Mouse (Mus musculus) midbrain, postnatal 0 days (tissue): ENCODE results near the gene Tra2b. TPM values are rescaled to one million over a fixed set of nuclear protein-coding genes. Genes with fewer than 3 reads are reported as not detected.
"Not testable (repeated sequence)": the region's sequence is repeated elsewhere in the genome, so short reads cannot be mapped to it uniquely, and the experiment has no call there.

Source experiments
- ATAC-seq: fragments of 200-750 bp; cut with Nextera tagmentation; 2 replicates; pipeline ENCODE4 v1.8.0; 2017; ENCODE audit warnings: moderate number of reproducible peaks, mild to moderate bottlenecking, moderate TSS enrichment, moderate library complexity; ENCODE audit not compliant: low FRiP score
- DNase-seq: peaks from one replicate; pipeline ENCODE4 v3.0.0-alpha.2; 2015; ENCODE audit warnings: low spot score
- H3K27ac ChIP-seq: fragments of 300-500 bp; sonication (generic); 2 replicates; pipeline ENCODE4 v1.5.1; 2014; ENCODE audit warnings: low read depth, mild to moderate bottlenecking, low read length, mixed read lengths
- H3K27me3 ChIP-seq: fragments of 300-500 bp; sonication (generic); 2 replicates; pipeline ENCODE4 v1.6.1; 2014; ENCODE audit warnings: low read length, control low read depth, mixed read lengths; ENCODE audit not compliant: insufficient read depth
- H3K36me3 ChIP-seq: fragments of 300-500 bp; sonication (generic); 2 replicates; pipeline ENCODE4 v1.6.1; 2014; ENCODE audit warnings: low read length, control low read depth, mixed read lengths; ENCODE audit not compliant: insufficient read depth
- H3K4me1 ChIP-seq: fragments of 300-500 bp; sonication (generic); 2 replicates; pipeline ENCODE4 v1.6.1; 2014; ENCODE audit warnings: mild to moderate bottlenecking, control low read depth, antibody characterized with exemption, low read length, mixed read lengths; ENCODE audit not compliant: insufficient read depth
- H3K4me2 ChIP-seq: fragments of 300-500 bp; sonication (generic); 2 replicates; pipeline ENCODE4 v1.6.1; 2014; ENCODE audit warnings: low read depth, mild to moderate bottlenecking, low read length, mixed read lengths; ENCODE audit not compliant: poor library complexity, severe bottlenecking
- H3K4me3 ChIP-seq: fragments of 300-500 bp; sonication (generic); 2 replicates; pipeline ENCODE4 v1.5.1; 2014; ENCODE audit warnings: low read depth, mild to moderate bottlenecking, low read length, moderate library complexity
- H3K9ac ChIP-seq: fragments of 300-500 bp; sonication (generic); replicated peaks from 2 replicates; pipeline ENCODE4 v1.6.1; 2014; ENCODE audit warnings: mild to moderate bottlenecking, low read length, moderate library complexity, mixed read lengths; ENCODE audit not compliant: poor library complexity, severe bottlenecking
- H3K9me3 ChIP-seq: fragments of 300-500 bp; sonication (generic); 2 replicates; pipeline ENCODE4 v1.6.1; 2016; ENCODE audit warnings: low read length, control low read depth
- CTCF ChIP-seq: IDR thresholded peaks from 2 replicates; pipeline ENCODE4 v1.5.1; 2016; ENCODE audit warnings: antibody characterized with exemption, mild to moderate bottlenecking
- WGBS: fragments of 180-500 bp; shearing (Covaris S2); extraction: QIAGEN DNeasy Blood & Tissue Kit; methylation state at CpG from one replicate; pipeline ENCODE4 v1.1.7; 2014; 5-methylcytosine and 5-hydroxymethylcytosine counted together
- polyA plus RNA-seq: library from polyadenylated mRNA; unstranded; fragments of >200 nt; fragmentation: Nextera tagmentation; extraction: Ambion mirVana; gene quantifications from 2 replicates; pipeline ENCODE4 v1.2.1, GENCODE M21; 2015
- total RNA-seq: library from RNA; depleted of rRNA; stranded (reverse); fragments of >200 nt; gene quantifications from 2 replicates; pipeline ENCODE4 v1.2.3, GENCODE M21; 2014; rRNA removed

Tra2b gene
- total and polyA plus RNA-seq, 2 experiments from 2014 or later, result 128 to 208 TPM

- DNase-seq (no peak), ATAC-seq (no peak)
- no peaks in the 10 kb centered on the region for H3K9me3 ChIP-seq
- no peak overlapping the region for H3K27ac ChIP-seq
- no peak overlapping the region for H3K9ac ChIP-seq
- no peaks in the 10 kb centered on the region for H3K36me3 ChIP-seq
- H3K4me1 ChIP-seq, result no peaks in the 10 kb centered on the region
- TF ChIP-seq CTCF, result no peak
- no peak overlapping the region for H3K4me3 ChIP-seq
- 28% methylated on average over 6 of the region's 6 CpGs for WGBS
- no peak overlapping the region for H3K4me2 ChIP-seq
- H3K27me3 ChIP-seq, result no peaks in the 10 kb centered on the region
Measured at GRCm38 (mm10) chr16:22234535-22234934, 31.3 kb downstream of the Tra2b start.

GRCm38 (mm10) chr16:22230276-22230675 lies 35.5 kb downstream of the Tra2b start:
- H3K27me3 ChIP-seq, H3K4me1 ChIP-seq, DNase-seq, H3K9me3 ChIP-seq, H3K36me3 ChIP-seq, H3K9ac ChIP-seq, H3K27ac ChIP-seq, ATAC-seq, H3K4me3 ChIP-seq, H3K4me2 ChIP-seq: not testable (repeated sequence)
- 78% methylated on average over 16 of the region's 16 CpGs for WGBS

GRCm38 (mm10) chr16:22203501-22203900 lies 62.3 kb downstream of the Tra2b start:
- no peak for TF ChIP-seq CTCF

GRCm38 (mm10) chr16:22201858-22202257 lies 63.9 kb downstream of the Tra2b start:
- no peak for DNase-seq
- ATAC-seq, result no peak
- Histone ChIP-seq H3K4me2 (no peak overlapping the region), H3K9me3 (no peaks in the 10 kb centered on the region), H3K4me1 (no peaks in the 10 kb centered on the region), H3K27me3 (no peaks in the 10 kb centered on the region), H3K27ac (no peak overlapping the region), H3K4me3 (no peak overlapping the region), H3K9ac (no peak overlapping the region), H3K36me3 (no peaks in the 10 kb centered on the region)
- TF ChIP-seq CTCF, result no peak
- WGBS, result 72% methylated on average over 3 of the region's 3 CpGs

More at GRCm38 (mm10) chr16:22203501-22203900, 62.3 kb downstream of the Tra2b start:
- no peak overlapping the region for H3K4me3 ChIP-seq
- DNase-seq, result no peak
- no peaks in the 10 kb centered on the region for H3K27me3 ChIP-seq
- H3K27ac ChIP-seq, result no peak overlapping the region
- H3K9ac ChIP-seq, result no peak overlapping the region
- no peaks in the 10 kb centered on the region for H3K36me3 ChIP-seq
- ATAC-seq, result no peak
- H3K9me3 ChIP-seq, result no peaks in the 10 kb centered on the region
- WGBS, result 91% methylated on average over 1 of the region's 1 CpGs
- no peaks in the 10 kb centered on the region for H3K4me1 ChIP-seq
- H3K4me2 ChIP-seq, result no peak overlapping the region

- Histone ChIP-seq H3K4me3 (no peak overlapping the region), H3K4me2 (no peak overlapping the region), H3K9ac (no peak overlapping the region), H3K4me1 (no peaks in the 10 kb centered on the region), H3K27me3 (no peaks in the 10 kb centered on the region), H3K27ac (no peak overlapping the region), H3K9me3 (no peaks in the 10 kb centered on the region), H3K36me3 (no peaks in the 10 kb centered on the region)
- DNase-seq (no peak), ATAC-seq (no peak)
- 45% methylated on average over 1 of the region's 1 CpGs for WGBS
- TF ChIP-seq CTCF, result no peak
Measured at GRCm38 (mm10) chr16:22200476-22200875, 65.3 kb downstream of the Tra2b start.

Other genes starting within 250 kb of the Tra2b start
- gene Igf2bp2, start 102.7 kb downstream of the Tra2b start, total RNA-seq, result 7.7 and 8.7 TPM in 2 replicates
- 4.4 and 5.5 TPM in 2 replicates for gene Igf2bp2, start 102.7 kb downstream of the Tra2b start, polyA plus RNA-seq
- 25.9 and 38.2 TPM in 2 replicates for gene Etv5, start 173.7 kb upstream of the Tra2b start, total RNA-seq
- gene Etv5, start 173.7 kb upstream of the Tra2b start, polyA plus RNA-seq, result 17.9 and 20.7 TPM in 2 replicates